Mouse (Mus musculus): ENCODE measurements at regions not wholly inside any gene's neighbourhood (a gene's known extent, or its start where the extent isn't known, plus 50 kb on each side); places are given as distances from the start of the nearest gene placed in this dataset.

DNA sequence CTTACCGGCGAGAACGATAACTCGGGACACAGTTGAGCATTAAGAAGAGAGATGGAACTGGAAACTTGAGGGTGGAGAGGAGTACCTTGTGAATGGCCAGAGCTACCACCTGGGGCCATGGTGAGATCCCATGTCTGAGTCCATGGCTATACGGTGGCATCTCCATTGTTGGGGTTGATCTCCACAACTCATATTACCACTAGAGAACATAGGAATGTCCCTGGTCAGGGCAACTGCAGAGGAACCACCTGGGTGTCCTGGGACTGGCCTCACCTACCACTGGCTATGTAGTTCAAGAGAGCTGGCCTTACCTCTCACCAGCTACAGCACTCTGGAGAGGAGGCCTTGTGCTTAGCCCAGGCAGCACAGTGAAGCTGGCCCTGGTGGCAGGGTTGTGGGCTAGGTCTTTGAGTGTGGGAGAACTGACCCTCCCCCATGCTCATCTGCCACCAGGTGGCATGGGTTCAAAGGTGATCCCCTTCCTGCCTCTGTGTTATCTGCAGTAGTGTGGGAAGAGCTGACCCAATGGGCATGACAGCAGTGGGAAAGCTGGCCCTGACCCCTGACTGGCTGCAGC is 242.7 kb upstream of the Paip1 start:
- dilution Hi-C loops (cut with MboI; ENCODE audit: extremely low pct_ligation_motif_present, extremely low pct_unique_long_range_greater_than_20kb, low sequenced_read_pairs) (no loop called here), in situ Hi-C loops (cut with MboI; ENCODE audit: low pct_ligation_motif_present, low pct_unique_long_range_greater_than_20kb, low sequenced_read_pairs) (no loop called here)
- Histone ChIP-seq H3K36me3 (replicated peaks in 1 of 2; ENCODE audit: control insufficient read depth in 1 of 2, insufficient read depth in 1 of 2, low read length in 1 of 2) (no peaks in the 10 kb centered on the region), H3K4me3 (replicated peaks in 1 of 3; ENCODE audit: low read depth in 2 of 3, low read length in 2 of 3, poor library complexity in 1 of 3) (no peak overlapping the region), H3K9ac (ENCODE audit: insufficient read depth, low read depth) (no peak overlapping the region), H3K27ac (ENCODE audit: insufficient read depth, low read depth) (no peak overlapping the region), H3K79me2 (replicated peaks; ENCODE audit: control insufficient read depth, extremely low read depth, insufficient read depth, poor library complexity, severe bottlenecking) (no peaks in the 10 kb centered on the region), H3K4me1 (ENCODE audit: control insufficient read depth in 1 of 2, insufficient read depth in 2 of 2) (no peaks in the 10 kb centered on the region), H3K9me3 (replicated peaks; ENCODE audit: low read length) (peaks cover 3% of the 10 kb centered on the region), H3K27me3 (replicated peaks) (no peaks in the 10 kb centered on the region), H3K4me2 (ENCODE audit: insufficient read depth, low read depth, poor library complexity, severe bottlenecking) (no peak overlapping the region)
- no peak for TF ChIP-seq E2F4 (IDR thresholded peaks at IDR 0.05; ENCODE audit: insufficient replicate concordance, low read depth, low read length)
- TF ChIP-seq ETS1 (conservative IDR thresholded peaks at IDR 0.05; ENCODE audit: low read depth, low read length) = no peak
- TF ChIP-seq MEF2A (IDR thresholded peaks at IDR 0.05; ENCODE audit: borderline replicate concordance, low read depth, low read length) = no peak
- TF ChIP-seq USF1 (IDR thresholded peaks at IDR 0.05; ENCODE audit: low read depth, low read length) = no peak
- no peak for TF ChIP-seq PAX5 (IDR thresholded peaks at IDR 0.05; ENCODE audit: low read length)
- no peak for TF ChIP-seq MYC (IDR thresholded peaks at IDR 0.05; ENCODE audit: low read depth, low read length)
- no peak for TF ChIP-seq BHLHE40 (IDR thresholded peaks at IDR 0.05; ENCODE audit: low read depth, low read length)
- no peak for TF ChIP-seq MXI1 (IDR thresholded peaks at IDR 0.05; ENCODE audit: low read depth, low read length)
- no peak for TF ChIP-seq SMC3 (IDR thresholded peaks at IDR 0.05; ENCODE audit: low read depth, low read length)
- TF ChIP-seq POLR2A (IDR thresholded peaks at IDR 0.05; ENCODE audit: low read depth, low read length) = no peak
- no peak for TF ChIP-seq CHD2 (IDR thresholded peaks at IDR 0.05; ENCODE audit: low read length)
- no peak for TF ChIP-seq KAT2A (IDR thresholded peaks at IDR 0.05; ENCODE audit: insufficient replicate concordance, low read length)
- DNase-seq (ENCODE audit: extremely low read depth) = no peak

GRCm38 (mm10) chr13:119231556-119231955 is 196.8 kb upstream of the Paip1 start:
- in situ Hi-C loops (cut with MboI; ENCODE audit: low pct_ligation_motif_present, low pct_unique_long_range_greater_than_20kb, low sequenced_read_pairs) = no loop called here
- no peak for DNase-seq (ENCODE audit: extremely low read depth)
- H3K27ac ChIP-seq (ENCODE audit: insufficient read depth, low read depth) = no peak overlapping the region

More at GRCm38 (mm10) chr13:119231556-119231955, 196.8 kb upstream of the Paip1 start:
- Histone ChIP-seq H3K36me3 (replicated peaks in 1 of 2; ENCODE audit: control insufficient read depth in 1 of 2, insufficient read depth in 1 of 2, low read length in 1 of 2) (no peaks in the 10 kb centered on the region), H3K4me3 (replicated peaks in 1 of 3; ENCODE audit: low read depth in 2 of 3, low read length in 2 of 3, poor library complexity in 1 of 3) (no peak overlapping the region), H3K9me3 (replicated peaks; ENCODE audit: low read length) (no peaks in the 10 kb centered on the region), H3K4me2 (ENCODE audit: insufficient read depth, low read depth, poor library complexity, severe bottlenecking) (no peak overlapping the region), H3K9ac (ENCODE audit: insufficient read depth, low read depth) (no peak overlapping the region), H3K4me1 (ENCODE audit: control insufficient read depth in 1 of 2, insufficient read depth in 2 of 2) (no peaks in the 10 kb centered on the region), H3K79me2 (replicated peaks; ENCODE audit: control insufficient read depth, extremely low read depth, insufficient read depth, poor library complexity, severe bottlenecking) (no peaks in the 10 kb centered on the region), H3K27me3 (replicated peaks) (no peaks in the 10 kb centered on the region)
- dilution Hi-C loops (cut with MboI; ENCODE audit: extremely low pct_ligation_motif_present, extremely low pct_unique_long_range_greater_than_20kb, low sequenced_read_pairs) = no loop called here
- TF ChIP-seq SIN3A (IDR thresholded peaks at IDR 0.05; ENCODE audit: low read length) = no peak
- TF ChIP-seq MAZ (IDR thresholded peaks at IDR 0.05; ENCODE audit: low read depth, low read length) = no peak
- TF ChIP-seq UBTF (IDR thresholded peaks at IDR 0.05; ENCODE audit: low read depth, low read length) = no peak
